Mouse (Mus musculus) liver, embryonic 14.5 days (tissue): ENCODE results near the gene Ccdc102a.

Source experiments
- CTCF ChIP-seq: IDR thresholded peaks from 2 replicates; pipeline ENCODE4 v1.5.1; 2016; ENCODE audit warnings: antibody characterized with exemption, low read depth, control low read depth
- EP300 ChIP-seq: IDR thresholded peaks from 2 replicates; pipeline ENCODE4 v1.6.1; 2016; ENCODE audit warnings: antibody characterized with exemption, low read depth

GRCm38 (mm10) chr8:94916311-94916959, 1.5 kb downstream of the Ccdc102a start:
- TF ChIP-seq CTCF (no peak), EP300 (no peak)
